Mouse (Mus musculus): ENCODE data around the gene Rprd2. TPM values are rescaled to one million over a fixed set of nuclear protein-coding genes. Genes with fewer than 3 reads are reported as not detected.
A peak's percentile ranks its signal among the peaks of the same experiment; 100 is the strongest.

Gene Rprd2
- total and polyA plus RNA-seq, 2 experiments: 5.1 to 7.6 TPM

GRCm38 (mm10) chr3:95829053-95829452 lies 10.4 kb upstream of the Rprd2 start:
- H3K36me3 ChIP-seq (ENCODE audit: control insufficient read depth, insufficient read depth, low read length): peaks cover 37% of the 10 kb centered on the region
- WGBS: 99% methylated on average over 4 of the region's 4 CpGs

GRCm38 (mm10) chr3:95826275-95826674 lies 7.6 kb upstream of the Rprd2 start:
- H3K9ac ChIP-seq (ENCODE audit: low read depth, low read length): no peak overlapping the region
- H3K27ac ChIP-seq (replicated peaks; ENCODE audit: insufficient read depth, low read depth, low read length): no peak overlapping the region
- H3K27me3 ChIP-seq (ENCODE audit: control insufficient read depth, insufficient read depth, low read length): no peaks in the 10 kb centered on the region
- no peak for TF ChIP-seq CTCF (IDR thresholded peaks at IDR 0.05; ENCODE audit: low read depth, low read length)
- no peak for TF ChIP-seq POLR2A (IDR thresholded peaks at IDR 0.05; ENCODE audit: extremely low read depth, insufficient read depth, low read length)
- DNase-seq (ENCODE audit: extremely low read depth, low read depth, low spot score): no peak
- 81% methylated on average over 2 of the region's 2 CpGs for WGBS
- peaks cover 14% of the 10 kb centered on the region for H3K36me3 ChIP-seq (ENCODE audit: control insufficient read depth, insufficient read depth, low read length)
- H3K79me2 ChIP-seq (ENCODE audit: control insufficient read depth, insufficient read depth, low read length): no peaks in the 10 kb centered on the region
- no peak overlapping the region for H3K4me3 ChIP-seq (ENCODE audit: insufficient read depth, low read depth, low read length)
- no peaks in the 10 kb centered on the region for H3K4me1 ChIP-seq (ENCODE audit: control insufficient read depth, insufficient read depth, low read length)

More at GRCm38 (mm10) chr3:95829053-95829452, 10.4 kb upstream of the Rprd2 start:
- H3K9ac ChIP-seq (ENCODE audit: low read depth, low read length): no peak overlapping the region
- TF ChIP-seq POLR2A (IDR thresholded peaks at IDR 0.05; ENCODE audit: extremely low read depth, insufficient read depth, low read length) (no peak), CTCF (IDR thresholded peaks at IDR 0.05; ENCODE audit: low read depth, low read length) (no peak)
- no peak for DNase-seq (ENCODE audit: extremely low read depth, low read depth, low spot score)
- H3K4me1 ChIP-seq (ENCODE audit: control insufficient read depth, insufficient read depth, low read length): no peaks in the 10 kb centered on the region
- H3K27me3 ChIP-seq (ENCODE audit: control insufficient read depth, insufficient read depth, low read length): no peaks in the 10 kb centered on the region
- no peak overlapping the region for H3K4me3 ChIP-seq (ENCODE audit: insufficient read depth, low read depth, low read length)
- H3K79me2 ChIP-seq (ENCODE audit: control insufficient read depth, insufficient read depth, low read length): no peaks in the 10 kb centered on the region
- H3K27ac ChIP-seq (replicated peaks; ENCODE audit: insufficient read depth, low read depth, low read length): no peak overlapping the region

GRCm38 (mm10) chr3:95820046-95821010 lies 1.7 kb upstream of the Rprd2 start:
- H3K9ac ChIP-seq (ENCODE audit: low read depth, low read length): peak overlapping the region; percentile 37; the same call in 1 of the 2 replicates
- WGBS: 25% methylated on average over 10 of the region's 10 CpGs
- no peaks in the 10 kb centered on the region for H3K36me3 ChIP-seq (ENCODE audit: control insufficient read depth, insufficient read depth, low read length)
- no peak for TF ChIP-seq CTCF (IDR thresholded peaks at IDR 0.05; ENCODE audit: low read depth, low read length)
- no peak for TF ChIP-seq POLR2A (IDR thresholded peaks at IDR 0.05; ENCODE audit: extremely low read depth, insufficient read depth, low read length)
- peak overlapping the region; percentile 92 for H3K27ac ChIP-seq (replicated peaks; ENCODE audit: insufficient read depth, low read depth, low read length)
- H3K4me3 ChIP-seq (ENCODE audit: insufficient read depth, low read depth, low read length): 0 out of 2 replicates have a peak overlapping the region, but pooled peaks have one; percentile 15
- no peaks in the 10 kb centered on the region for H3K27me3 ChIP-seq (ENCODE audit: control insufficient read depth, insufficient read depth, low read length)
- peaks cover 6% of the 10 kb centered on the region; the same call in 1 of the 2 replicates for H3K79me2 ChIP-seq (ENCODE audit: control insufficient read depth, insufficient read depth, low read length)
- peak; percentile 36 for DNase-seq (ENCODE audit: extremely low read depth, low read depth, low spot score)
- H3K4me1 ChIP-seq (ENCODE audit: control insufficient read depth, insufficient read depth, low read length): peaks cover 1% of the 10 kb centered on the region

- Histone ChIP-seq H3K4me3 (ENCODE audit: insufficient read depth, low read depth, low read length) (peak overlapping the region; percentile 66), H3K27me3 (ENCODE audit: control insufficient read depth, insufficient read depth, low read length) (no peaks in the 10 kb centered on the region), H3K9ac (ENCODE audit: low read depth, low read length) (peak overlapping the region; percentile 79), H3K79me2 (ENCODE audit: control insufficient read depth, insufficient read depth, low read length) (peaks cover 10% of the 10 kb centered on the region; the same call in 1 of the 2 replicates), H3K36me3 (ENCODE audit: control insufficient read depth, insufficient read depth, low read length) (no peaks in the 10 kb centered on the region), H3K27ac (replicated peaks; ENCODE audit: insufficient read depth, low read depth, low read length) (peak overlapping the region; percentile 92), H3K4me1 (ENCODE audit: control insufficient read depth, insufficient read depth, low read length) (peaks cover 1% of the 10 kb centered on the region)
- under 1% methylated on average over 49 of the region's 49 CpGs for WGBS
- TF ChIP-seq POLR2A (IDR thresholded peaks at IDR 0.05; ENCODE audit: extremely low read depth, insufficient read depth, low read length) (peak; percentile 79), CTCF (IDR thresholded peaks at IDR 0.05; ENCODE audit: low read depth, low read length) (no peak)
- DNase-seq (ENCODE audit: extremely low read depth, low read depth, low spot score): peak; percentile 94
These were observed 805 bp upstream of the Rprd2 start for GRCm38 (mm10) chr3:95819351-95819985.

- Histone ChIP-seq H3K27ac (replicated peaks; ENCODE audit: insufficient read depth, low read depth, low read length) (peak overlapping the region; percentile 86), H3K4me3 (ENCODE audit: insufficient read depth, low read depth, low read length) (peak overlapping the region; percentile 72), H3K9ac (ENCODE audit: low read depth, low read length) (peak overlapping the region; percentile 93), H3K27me3 (ENCODE audit: control insufficient read depth, insufficient read depth, low read length) (no peaks in the 10 kb centered on the region), H3K4me1 (ENCODE audit: control insufficient read depth, insufficient read depth, low read length) (peaks cover 1% of the 10 kb centered on the region), H3K36me3 (ENCODE audit: control insufficient read depth, insufficient read depth, low read length) (no peaks in the 10 kb centered on the region), H3K79me2 (ENCODE audit: control insufficient read depth, insufficient read depth, low read length) (peaks cover 17% of the 10 kb centered on the region; the same call in 1 of the 2 replicates)
- TF ChIP-seq POLR2A (IDR thresholded peaks at IDR 0.05; ENCODE audit: extremely low read depth, insufficient read depth, low read length): no peak
- no peak for TF ChIP-seq CTCF (IDR thresholded peaks at IDR 0.05; ENCODE audit: low read depth, low read length)
- peak; percentile 63 for DNase-seq (ENCODE audit: extremely low read depth, low read depth, low spot score)
- WGBS: 0% methylated on average over 21 of the region's 21 CpGs
These were observed 594 bp downstream of the Rprd2 start for GRCm38 (mm10) chr3:95818026-95818511.
